Mouse (Mus musculus) olfactory bulb, adult 2 months (tissue): ENCODE measurements around the gene Tcte2. TPM values are rescaled to one million over a fixed set of nuclear protein-coding genes. Genes with fewer than 3 reads are reported as not detected.
A peak's percentile ranks its signal among the peaks of the same experiment; 100 is the strongest.

ENCODE experiments used
- H3K27ac ChIP-seq: fragments of 200-500 bp; 2 replicates; pipeline ENCODE4 v1.5.1; 2012; ENCODE audit warnings: low read depth, low read length; ENCODE audit not compliant: insufficient read depth
- H3K4me1 ChIP-seq: fragments of 200-500 bp; 2 replicates; pipeline ENCODE4 v1.6.1; 2012; ENCODE audit warnings: low read length; ENCODE audit not compliant: control insufficient read depth, insufficient read depth
- H3K4me3 ChIP-seq: fragments of 200-500 bp; 2 replicates; pipeline ENCODE4 v1.5.1; 2012; ENCODE audit warnings: mild to moderate bottlenecking, low read depth, low read length, moderate library complexity; ENCODE audit not compliant: insufficient read depth
- CTCF ChIP-seq: fragments of 200-500 bp; IDR thresholded peaks from 2 replicates; pipeline ENCODE4 v1.5.1; 2012; ENCODE audit warnings: low read depth, mild to moderate bottlenecking, low read length, moderate library complexity; ENCODE audit not compliant: insufficient read depth
- POLR2A ChIP-seq: fragments of 200-500 bp; IDR thresholded peaks from 2 replicates; pipeline ENCODE4 v1.6.1; 2012; ENCODE audit warnings: mild to moderate bottlenecking, low read depth, low read length, moderate library complexity; ENCODE audit not compliant: insufficient read depth
- WGBS: fragments of 180-500 bp; shearing (Covaris S2); methylation state at CpG from one replicate; pipeline ENCODE4 v1.1.7; 2018; 5-methylcytosine and 5-hydroxymethylcytosine counted together
- polyA plus RNA-seq: library from polyadenylated mRNA; stranded (reverse); fragments of >200 nt; gene quantifications from 2 replicates; pipeline ENCODE4 v1.2.4, GENCODE M21; 2012; ENCODE audit warnings: low replicate concordance; ENCODE audit not compliant: missing spikeins, insufficient read depth, insufficient read length

Tcte2 gene
- polyA plus RNA-seq, 1 experiment: not detected

DNA sequence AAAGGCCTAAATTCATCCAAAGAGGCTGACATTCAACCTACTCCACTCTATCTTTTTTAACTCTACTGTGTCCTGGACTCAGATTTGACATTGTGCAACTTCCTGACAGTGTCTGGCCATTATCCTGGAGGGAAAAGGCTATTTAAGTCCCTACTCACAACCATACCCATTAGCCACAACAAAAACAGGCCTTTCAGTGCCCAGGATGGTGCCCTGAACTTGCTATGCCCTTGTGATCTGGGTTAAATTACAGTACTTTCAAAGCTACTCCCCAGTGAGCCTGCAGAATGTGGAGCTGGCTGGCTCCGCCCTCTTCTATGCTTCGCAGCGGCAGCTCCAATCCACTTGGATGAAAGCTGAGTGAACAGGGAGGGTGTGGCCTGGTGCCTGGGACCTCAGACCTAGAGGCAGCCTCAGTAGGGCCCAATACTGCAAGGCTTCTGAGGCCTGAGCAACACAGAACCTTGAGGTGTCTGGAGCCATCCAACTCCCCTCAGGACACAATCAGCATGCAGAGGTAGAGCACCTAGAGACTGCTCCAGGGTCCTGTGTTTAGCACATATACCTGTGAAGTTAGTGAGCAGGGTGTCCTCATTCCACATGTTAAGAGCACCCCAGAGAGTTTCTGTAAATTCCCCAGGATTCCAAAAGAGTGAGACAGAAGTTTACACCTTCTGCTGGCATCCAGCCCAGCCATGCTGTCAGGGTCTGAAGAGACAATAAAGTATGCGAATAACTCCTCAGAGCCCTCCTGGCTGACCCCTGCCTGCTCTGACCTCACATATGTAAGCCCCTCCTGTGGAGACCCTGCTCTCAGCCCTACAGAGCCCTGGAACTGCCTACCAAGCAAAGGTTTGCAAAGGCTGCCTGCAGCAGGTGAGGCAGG, 61.3 kb downstream of the Tcte2 start:
- no peak for TF ChIP-seq CTCF
- TF ChIP-seq POLR2A: no peak
- Histone ChIP-seq H3K4me3 (no peak overlapping the region), H3K27ac (peak overlapping the region; percentile 38), H3K4me1 (peaks cover 7% of the 10 kb centered on the region; the same call in 1 of the 2 replicates)
- WGBS: 38% methylated on average over 4 of the region's 4 CpGs

DNA sequence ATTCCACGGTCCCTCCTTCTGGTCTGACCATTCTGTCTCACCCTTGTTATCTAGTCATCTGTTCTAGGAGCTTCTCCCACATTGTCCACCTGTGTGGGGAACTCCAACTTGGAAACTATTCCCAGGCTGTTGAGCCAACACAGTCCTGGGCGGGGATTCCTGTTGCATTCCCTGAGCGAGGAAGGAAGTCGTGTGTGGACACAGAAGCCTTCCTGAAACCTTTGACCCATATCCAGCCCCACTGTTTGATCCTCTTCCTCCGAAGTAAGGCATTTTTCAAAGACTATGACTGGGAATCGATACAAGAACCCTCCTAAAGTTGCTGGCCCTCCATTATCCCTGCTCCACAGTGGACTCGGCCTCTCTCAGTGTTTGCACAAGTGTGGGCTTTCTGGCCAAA, 61.9 kb downstream of the Tcte2 start:
- Histone ChIP-seq H3K27ac (peak overlapping the region; percentile 38; the same call in 1 of the 2 replicates), H3K4me1 (peaks cover 7% of the 10 kb centered on the region; the same call in 1 of the 2 replicates), H3K4me3 (no peak overlapping the region)
- 72% methylated on average over 7 of the region's 7 CpGs for WGBS
- no peak for TF ChIP-seq CTCF
- no peak for TF ChIP-seq POLR2A

GRCm38 (mm10) chr17:13698194-13698593, 63.4 kb downstream of the Tcte2 start:
- no peak overlapping the region for H3K4me3 ChIP-seq
- peaks cover 6% of the 10 kb centered on the region; the same call in 1 of the 2 replicates for H3K4me1 ChIP-seq
- 90% methylated on average over 4 of the region's 4 CpGs for WGBS
- no peak overlapping the region for H3K27ac ChIP-seq
- TF ChIP-seq POLR2A (no peak), CTCF (no peak)

DNA sequence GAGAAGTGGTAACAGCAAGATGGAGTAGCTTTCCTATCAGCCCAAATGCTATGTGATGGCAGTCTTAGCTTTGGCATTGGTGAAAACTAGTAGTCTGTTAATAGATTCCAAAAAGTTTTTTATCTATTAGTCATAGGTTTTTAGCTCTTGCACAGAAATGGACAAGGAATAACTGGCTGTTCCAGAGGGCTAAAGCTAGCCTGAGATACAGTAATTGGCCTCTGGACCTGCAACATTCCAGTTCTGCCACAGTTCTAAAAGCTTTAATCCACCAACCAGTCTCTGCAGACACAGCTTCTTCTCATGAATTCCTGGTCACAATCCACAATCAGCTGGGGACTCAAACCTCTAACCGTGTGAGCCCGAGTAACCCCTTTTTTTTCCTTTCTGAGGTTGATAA, 64.0 kb downstream of the Tcte2 start:
- 86% methylated on average over 2 of the region's 2 CpGs for WGBS
- H3K4me3 ChIP-seq: no peak overlapping the region
- H3K27ac ChIP-seq: no peak overlapping the region
- TF ChIP-seq POLR2A (no peak), CTCF (no peak)
- peaks cover 5% of the 10 kb centered on the region; the same call in 1 of the 2 replicates for H3K4me1 ChIP-seq

- Histone ChIP-seq H3K4me1 (peaks cover 5% of the 10 kb centered on the region; the same call in 1 of the 2 replicates), H3K27ac (no peak overlapping the region), H3K4me3 (no peak overlapping the region)
- TF ChIP-seq POLR2A: no peak
- no peak for TF ChIP-seq CTCF
- 45% methylated on average over 5 of the region's 5 CpGs for WGBS
These were observed 65.7 kb downstream of the Tcte2 start for GRCm38 (mm10) chr17:13695881-13696280.

DNA sequence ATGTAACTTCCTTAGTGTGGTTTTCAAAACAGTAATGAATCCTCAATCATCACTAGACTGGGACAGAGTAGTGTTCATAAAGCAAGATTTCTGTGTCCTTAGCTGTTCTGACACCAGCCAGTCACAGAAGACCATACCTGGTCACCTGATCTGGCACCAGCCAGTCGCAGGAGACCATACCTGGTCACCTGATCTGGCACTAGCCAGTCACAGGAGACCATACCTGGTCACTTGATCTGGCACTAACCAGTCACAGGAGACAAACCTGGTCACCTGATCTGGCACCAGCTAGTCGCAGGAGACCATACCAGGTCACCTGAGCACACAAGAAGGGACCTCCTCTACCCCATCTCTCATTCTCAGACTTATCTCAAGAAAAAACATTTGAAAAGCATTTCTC, 66.4 kb downstream of the Tcte2 start:
- Histone ChIP-seq H3K4me3 (no peak overlapping the region), H3K27ac (no peak overlapping the region), H3K4me1 (peaks cover 5% of the 10 kb centered on the region; the same call in 1 of the 2 replicates)
- no peak for TF ChIP-seq POLR2A
- TF ChIP-seq CTCF: no peak
- 100% methylated on average over 2 of the region's 2 CpGs for WGBS

DNA sequence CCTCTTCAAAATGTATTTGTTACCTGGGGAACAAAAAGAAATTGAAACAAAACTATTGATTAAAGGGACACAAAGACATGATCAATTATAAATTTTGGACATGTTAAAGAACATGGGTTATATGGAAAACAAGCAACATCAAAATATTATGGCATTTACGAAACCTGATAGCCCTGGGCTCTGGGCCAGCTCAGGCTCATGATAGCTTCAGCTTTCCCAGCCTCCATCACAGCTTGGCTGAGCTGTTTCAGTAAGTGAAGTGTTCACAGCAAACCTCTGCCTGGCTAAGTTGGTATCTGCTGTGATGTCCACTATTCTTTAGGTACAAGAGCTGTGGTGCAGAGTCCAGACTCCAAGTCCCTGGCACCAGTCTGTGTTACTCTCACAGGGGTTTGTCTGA, 67.4 kb downstream of the Tcte2 start:
- H3K4me1 ChIP-seq: no peaks in the 10 kb centered on the region
- no peak for TF ChIP-seq CTCF
- TF ChIP-seq POLR2A: no peak
- 100% methylated on average over 1 of the region's 1 CpGs for whole genome bisulfite sequencing
- H3K4me3 ChIP-seq: no peak overlapping the region
- no peak overlapping the region for H3K27ac ChIP-seq

GRCm38 (mm10) chr17:13687656-13688055, 74.0 kb downstream of the Tcte2 start:
- no peak overlapping the region for H3K4me3 ChIP-seq
- no peak for TF ChIP-seq POLR2A
- TF ChIP-seq CTCF: no peak
- WGBS: 65% methylated on average over 1 of the region's 1 CpGs
- no peak overlapping the region for H3K27ac ChIP-seq
- H3K4me1 ChIP-seq: peaks cover 6% of the 10 kb centered on the region; the same call in 1 of the 2 replicates

- WGBS: 69% methylated on average over 4 of the region's 4 CpGs
- Histone ChIP-seq H3K27ac (no peak overlapping the region), H3K4me1 (peaks cover 9% of the 10 kb centered on the region; the same call in 1 of the 2 replicates), H3K4me3 (no peak overlapping the region)
- TF ChIP-seq POLR2A: no peak
- no peak for TF ChIP-seq CTCF
These were observed 74.5 kb downstream of the Tcte2 start for GRCm38 (mm10) chr17:13687086-13687485.
